Mouse (Mus musculus): ENCODE data around the gene E030018B13Rik.
A peak's percentile ranks its signal among the peaks of the same experiment; 100 is the strongest.

- TF ChIP-seq CTCF (IDR thresholded peaks at IDR 0.05) (0 out of 2 replicates have a peak, but pooled peaks have one; percentile 19), EP300 (IDR thresholded peaks at IDR 0.05; ENCODE audit: insufficient read depth, low read depth, low read length) (no peak)
Observed at GRCm38 (mm10) chr7:63964121-63964520, 47.5 kb downstream of the E030018B13Rik start.

Measured in heart, adult 2 months (tissue).